Mouse (Mus musculus): ENCODE measurements around the gene Il1r2.

Il1r2 gene

DNA sequence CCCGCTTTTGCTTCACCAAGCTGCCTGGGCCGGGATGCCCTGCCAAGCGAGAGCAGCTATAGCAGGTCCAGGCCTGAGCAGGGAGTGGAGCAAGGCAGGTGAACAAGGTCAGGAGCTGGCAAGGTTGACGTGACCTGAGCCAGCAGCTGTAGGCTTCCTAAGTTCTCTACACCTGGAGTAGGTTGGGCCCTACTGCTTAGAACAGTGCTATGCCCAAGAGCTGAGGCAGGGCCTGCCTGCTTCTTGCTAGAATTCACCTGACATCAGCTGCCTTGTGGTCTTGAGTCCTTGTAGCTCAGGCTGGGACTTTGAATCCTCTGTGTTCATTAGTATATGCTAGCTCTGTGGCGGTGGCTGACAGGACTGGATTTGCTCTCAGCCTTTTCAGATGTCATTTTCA, at the start of gene Il1r2:
Gene Il1r2 (plus strand): TSS at position 301 of the 400 bp plus-strand sequence.
- no peak for ATAC-seq (ENCODE audit: low TSS enrichment)

DNA sequence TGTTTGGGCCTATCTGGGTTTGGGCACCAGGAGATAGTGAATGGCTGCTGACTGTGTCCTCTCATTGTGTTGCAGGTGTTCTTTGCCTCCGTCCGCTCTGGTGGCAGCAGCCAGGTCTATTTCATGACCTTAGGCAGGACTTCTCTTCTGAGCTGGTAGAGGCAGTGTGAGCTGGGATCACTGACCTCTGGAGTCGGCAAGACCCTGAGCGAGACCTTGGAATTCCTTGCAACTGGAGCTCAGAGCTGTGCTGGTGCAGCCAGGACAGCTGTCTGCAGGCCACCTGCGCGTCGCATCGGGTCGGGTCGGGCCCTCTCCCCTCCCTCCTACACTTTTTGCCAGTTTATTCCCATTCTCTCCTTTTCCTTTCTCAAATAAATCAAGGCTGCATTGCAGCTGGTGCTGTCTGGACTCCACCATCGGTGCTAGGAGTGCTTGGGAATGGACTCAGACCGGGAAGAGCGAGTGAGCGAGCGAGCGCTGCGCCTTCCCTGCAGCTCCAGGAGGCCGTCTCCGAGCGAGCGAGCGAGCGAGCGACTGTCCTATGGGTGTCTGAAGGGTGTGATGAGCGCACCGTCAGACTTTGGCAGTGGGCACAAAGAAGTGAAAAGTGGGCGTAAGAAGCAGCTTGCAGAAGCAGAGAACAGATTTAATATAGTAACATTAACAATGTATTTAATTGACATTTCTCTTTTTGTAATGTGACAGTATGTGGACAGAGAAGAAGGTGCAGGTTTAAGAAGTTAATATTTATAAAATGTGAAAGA, 49.1 kb upstream of the Il1r2 start:
- ATAC-seq (ENCODE audit: low TSS enrichment): peak; percentile 84

DNA sequence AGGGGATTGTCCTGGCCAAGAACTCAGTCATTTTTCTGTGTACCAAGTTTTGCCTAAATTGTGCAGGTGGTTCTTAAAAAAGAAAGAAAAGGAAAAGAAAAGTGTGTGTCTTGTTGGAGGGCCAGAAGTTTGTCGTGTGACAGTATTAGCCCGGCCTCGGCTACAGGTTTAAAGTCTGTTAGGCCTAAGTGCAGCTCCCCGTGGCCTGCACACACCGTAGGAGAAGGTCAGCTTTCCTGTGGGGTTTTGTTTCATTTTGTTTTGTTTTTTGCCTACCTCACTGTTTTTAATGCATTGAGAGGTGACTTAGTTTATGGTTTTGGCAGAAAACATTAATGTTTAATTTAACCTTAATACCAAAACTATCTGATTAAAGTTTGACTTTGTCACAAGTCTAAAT, 48.5 kb upstream of the Il1r2 start:
- no peak for ATAC-seq (ENCODE audit: low TSS enrichment)

DNA sequence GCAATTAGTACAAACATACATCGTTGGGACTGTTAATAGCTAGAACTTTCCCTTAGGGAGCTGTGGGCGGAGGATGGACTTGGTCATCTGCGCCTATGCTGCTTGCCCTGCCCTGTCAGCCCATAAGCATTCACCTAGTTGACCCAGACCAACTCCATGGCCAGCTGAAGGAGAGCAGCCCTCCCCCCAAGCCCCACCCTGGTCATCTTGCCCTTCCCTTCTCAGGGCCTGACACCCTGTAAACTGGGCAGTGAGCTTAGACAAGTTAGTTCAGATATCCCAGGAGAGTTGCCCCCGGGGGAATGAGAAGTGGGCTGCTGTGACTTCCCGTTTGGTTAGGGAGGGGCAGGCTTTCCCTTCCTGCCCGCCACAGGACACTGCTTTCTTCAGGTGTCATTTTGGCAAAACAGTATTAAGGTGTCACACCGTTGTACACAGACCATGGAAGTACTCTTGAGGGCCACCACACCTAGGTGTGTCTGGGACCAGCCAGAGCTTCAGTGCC, 46.7 kb upstream of the Il1r2 start:
- ATAC-seq (ENCODE audit: low TSS enrichment): no peak

DNA sequence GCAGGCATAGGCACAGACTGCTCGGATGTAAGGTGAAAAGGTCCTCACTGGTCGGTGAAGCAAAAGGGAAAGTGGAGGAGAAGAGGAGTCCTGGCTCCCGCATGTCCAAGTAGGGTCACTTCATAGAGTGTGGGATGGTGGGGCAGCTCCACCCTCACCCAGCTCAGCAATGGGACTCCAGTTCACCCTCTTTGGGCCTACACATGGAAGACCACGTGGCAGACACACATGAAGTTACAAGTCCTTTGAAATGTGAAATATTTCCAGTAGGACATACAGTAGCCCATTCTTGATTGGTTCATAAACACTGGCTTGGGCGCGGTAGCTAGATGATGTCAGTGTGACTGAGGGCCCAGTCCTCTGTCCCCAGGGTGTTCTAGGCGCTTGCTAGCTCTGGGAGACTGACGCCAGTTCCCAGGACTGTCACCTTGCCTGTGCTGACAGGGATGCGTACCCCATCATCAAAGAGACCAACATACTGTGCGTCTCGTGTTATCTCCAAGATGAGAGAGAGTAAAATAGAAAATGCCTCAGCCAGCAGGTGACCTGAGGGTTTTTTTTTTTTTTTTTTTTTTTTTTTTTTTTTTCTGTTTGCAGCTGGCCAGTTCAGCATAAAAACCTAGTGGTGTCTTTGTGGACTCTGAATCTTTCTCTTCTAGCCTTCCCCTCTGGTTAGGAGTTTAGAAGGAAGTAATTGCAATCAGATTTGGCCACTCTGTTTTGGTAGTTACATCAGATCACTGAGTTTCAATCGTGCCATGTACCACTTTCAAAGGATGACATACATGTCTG, 45.5 kb upstream of the Il1r2 start:
- no peak for ATAC-seq (ENCODE audit: low TSS enrichment)

DNA sequence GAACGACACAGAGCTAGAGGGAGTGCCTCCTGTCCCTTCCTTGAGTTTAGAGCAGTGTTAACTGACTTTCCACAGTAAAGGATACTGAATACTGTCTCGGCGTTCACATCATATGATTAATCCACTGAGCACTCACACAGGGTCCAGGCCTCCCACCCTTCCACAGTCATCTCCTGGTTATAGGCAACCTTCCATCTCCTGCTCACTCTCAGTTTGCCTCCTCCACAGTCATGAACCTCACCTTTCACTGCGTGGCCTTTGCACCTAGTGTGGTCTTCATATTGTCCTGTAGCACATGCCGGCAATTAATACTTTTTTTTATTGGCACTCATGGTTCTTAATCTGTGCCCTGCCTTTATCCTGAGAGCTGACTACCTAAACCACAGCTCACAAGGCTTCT, 44.3 kb upstream of the Il1r2 start:
- ATAC-seq (ENCODE audit: low TSS enrichment): no peak

DNA sequence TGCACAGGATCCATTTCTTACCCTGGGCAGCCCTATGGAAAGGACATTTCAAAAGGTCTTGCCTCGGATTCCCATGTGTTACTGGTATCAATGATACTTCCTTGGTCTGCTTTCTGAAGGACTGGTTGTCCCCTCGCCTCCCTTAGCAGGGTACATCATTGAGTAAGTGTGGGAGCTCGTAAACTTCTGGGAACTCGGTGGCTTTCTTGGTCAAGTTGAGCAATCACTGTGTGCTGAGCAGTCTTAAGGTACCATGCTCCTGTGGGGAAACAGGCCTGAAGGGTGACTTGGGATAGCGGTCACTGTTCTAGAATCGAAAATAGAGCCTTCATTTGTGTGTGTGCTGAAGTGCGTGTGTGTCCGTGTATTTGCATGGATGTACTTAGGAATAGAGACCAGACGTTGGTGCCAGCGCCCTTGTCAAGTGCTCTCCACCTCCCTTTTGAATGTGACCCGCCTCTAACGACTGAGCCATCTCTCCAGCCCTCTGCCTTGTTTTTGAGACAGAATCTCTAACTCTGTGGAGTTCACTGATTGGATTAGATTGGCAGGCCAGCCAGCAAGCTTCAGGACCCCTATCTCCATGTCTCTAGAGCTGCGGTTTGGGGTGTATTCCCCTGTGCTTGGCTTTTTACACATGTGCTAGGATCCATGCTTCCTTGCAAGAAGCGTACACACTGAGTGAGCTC, 43.4 kb upstream of the Il1r2 start:
- ATAC-seq (ENCODE audit: low TSS enrichment): no peak

DNA sequence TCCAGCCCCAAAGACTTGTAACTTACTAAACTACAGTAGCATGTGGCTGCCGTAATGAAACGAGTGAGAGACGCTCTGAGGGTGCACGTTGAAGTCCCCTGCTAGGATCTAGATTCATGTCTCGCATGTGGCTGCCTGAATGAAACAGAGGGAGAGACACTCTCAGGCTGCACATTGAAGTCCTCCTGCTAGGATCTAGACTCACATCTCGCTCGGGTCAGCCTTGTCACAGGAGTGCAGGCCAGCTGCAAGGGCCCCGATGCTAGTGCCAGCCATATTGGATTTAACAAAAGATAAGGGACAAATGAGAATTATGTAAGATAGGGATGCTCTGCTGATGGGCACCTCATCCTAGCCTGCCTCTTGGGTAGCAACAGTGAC, 42.9 kb upstream of the Il1r2 start:
- no peak for ATAC-seq (ENCODE audit: low TSS enrichment)

DNA sequence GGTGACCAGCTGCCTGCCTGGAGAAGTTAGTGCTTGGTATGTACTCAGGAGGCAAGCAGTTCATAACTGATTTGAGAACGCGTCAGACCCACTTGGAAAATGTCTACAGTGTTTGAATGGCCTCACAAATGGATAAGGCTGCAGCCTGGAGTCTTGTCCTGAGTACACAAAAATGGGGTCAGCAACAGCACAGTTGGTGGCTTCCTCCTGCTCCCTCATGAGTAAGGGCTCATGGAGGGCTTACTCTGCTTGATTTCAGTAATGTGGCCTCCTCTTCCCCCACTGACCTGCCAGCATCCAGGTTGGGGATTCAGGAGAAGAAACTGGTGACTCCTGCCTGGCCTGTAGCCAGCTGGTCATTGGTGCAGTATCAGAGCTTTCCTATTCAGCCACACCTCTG, 42.3 kb upstream of the Il1r2 start:
- ATAC-seq (ENCODE audit: low TSS enrichment): no peak

DNA sequence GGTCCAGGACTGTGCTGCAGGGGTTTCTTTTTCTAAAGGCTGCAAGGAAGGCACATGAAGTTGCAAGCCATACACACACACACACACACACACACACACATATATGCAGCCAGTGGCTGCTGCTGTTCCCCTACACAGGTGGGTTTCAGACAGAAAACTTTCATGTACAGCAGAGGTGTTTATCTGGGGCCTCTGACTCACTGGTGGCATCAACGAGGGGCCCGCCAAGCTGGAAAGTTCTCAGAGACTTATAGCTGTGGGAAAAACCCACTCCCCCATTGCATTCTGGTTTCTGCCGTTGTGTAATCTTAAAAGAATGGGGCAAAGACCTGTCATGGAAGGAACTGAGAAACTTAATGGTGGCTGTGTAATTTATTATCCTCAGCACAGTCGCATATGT, 40.6 kb upstream of the Il1r2 start:
- no peak for ATAC-seq (ENCODE audit: low TSS enrichment)

DNA sequence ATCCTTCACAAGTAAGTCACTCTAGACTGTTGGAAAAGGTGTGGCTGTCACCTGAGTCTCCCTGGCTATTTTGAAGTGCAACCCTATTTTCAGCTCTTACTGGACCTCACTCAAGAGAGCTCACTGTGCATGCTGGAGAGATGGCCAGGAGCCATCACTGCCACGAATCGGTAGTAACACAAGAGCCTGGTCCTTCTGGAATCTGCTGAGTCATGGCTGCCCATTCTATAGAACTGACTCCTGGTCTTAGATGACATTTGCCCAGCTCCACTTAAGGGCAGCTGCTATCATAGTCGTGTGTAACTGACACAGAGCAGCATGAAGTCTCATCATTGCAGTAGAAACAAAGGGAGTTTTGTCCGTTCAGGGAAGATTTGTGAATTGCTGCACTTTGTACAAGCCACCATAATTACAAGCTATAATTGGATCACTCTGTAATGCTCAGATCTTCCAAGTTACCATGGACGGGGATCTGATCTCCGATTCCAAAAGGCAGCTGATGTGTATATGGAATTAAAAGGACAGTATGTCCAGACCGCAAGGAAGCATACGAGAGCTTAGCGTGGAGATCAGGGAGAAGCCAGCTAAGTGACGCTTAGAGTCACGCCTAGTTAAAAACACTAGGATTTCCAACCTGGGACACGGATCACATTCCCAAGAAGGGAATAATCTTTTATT, 40.0 kb upstream of the Il1r2 start:
- ATAC-seq (ENCODE audit: low TSS enrichment): peak; percentile 62

DNA sequence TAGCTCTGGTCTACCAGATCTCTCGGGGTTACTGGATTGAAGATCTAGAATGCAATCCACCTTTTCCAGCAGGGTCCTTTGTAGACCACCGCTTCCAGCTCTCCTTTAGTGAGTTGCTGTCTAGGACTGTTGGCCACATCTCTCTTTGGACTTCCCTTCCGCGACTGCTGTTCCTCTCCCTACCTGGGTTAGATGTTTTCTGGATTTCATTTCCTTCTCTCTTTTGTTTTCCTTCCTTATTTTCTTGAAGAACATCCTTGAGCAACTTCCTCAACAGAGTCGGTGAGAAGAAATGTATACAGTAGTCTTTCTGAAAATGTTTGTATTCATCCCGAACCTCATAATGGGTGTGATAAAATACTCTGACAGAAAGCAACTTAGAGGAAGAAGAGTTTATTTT, 36.0 kb upstream of the Il1r2 start:
- no peak for ATAC-seq (ENCODE audit: low TSS enrichment)

DNA sequence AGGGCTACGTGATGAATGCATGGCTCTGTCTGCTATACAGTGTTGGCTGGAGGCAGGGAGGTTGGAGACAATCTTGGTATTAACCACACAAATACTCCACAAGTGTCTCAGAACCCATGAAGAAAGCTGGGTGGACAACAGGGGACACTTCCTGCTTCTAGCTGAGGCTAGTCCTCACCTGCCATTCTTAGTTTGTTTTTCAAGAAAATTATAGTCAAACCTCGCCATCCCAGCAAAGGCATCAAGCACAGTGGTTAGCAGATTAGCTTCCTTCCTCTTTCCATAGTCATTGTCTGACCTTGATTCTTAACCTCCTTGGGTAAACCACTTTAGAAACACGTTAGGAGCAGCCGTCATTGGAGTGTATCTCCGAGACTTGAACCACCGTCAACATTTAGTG, 28.2 kb upstream of the Il1r2 start:
- no peak for ATAC-seq (ENCODE audit: low TSS enrichment)

DNA sequence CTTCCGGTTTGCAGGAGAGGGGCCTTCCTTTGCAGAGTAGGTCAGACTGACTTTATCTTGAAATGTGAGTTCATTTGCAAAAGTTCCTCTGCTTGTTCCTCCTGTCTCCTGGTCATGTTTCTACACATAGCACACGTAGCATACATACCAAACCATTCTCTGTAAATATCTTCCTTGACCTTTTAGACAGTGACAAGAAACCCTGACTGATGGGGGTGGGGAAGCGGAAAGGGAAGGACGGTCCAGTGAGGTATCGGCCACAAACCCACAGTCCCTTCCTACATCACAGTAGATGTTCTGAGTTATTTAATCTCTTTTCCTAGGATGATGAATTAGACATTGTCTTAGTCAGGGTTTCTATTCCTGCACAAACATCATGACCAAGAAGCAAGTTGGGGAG, 27.3 kb upstream of the Il1r2 start:
- ATAC-seq (ENCODE audit: low TSS enrichment): no peak

DNA sequence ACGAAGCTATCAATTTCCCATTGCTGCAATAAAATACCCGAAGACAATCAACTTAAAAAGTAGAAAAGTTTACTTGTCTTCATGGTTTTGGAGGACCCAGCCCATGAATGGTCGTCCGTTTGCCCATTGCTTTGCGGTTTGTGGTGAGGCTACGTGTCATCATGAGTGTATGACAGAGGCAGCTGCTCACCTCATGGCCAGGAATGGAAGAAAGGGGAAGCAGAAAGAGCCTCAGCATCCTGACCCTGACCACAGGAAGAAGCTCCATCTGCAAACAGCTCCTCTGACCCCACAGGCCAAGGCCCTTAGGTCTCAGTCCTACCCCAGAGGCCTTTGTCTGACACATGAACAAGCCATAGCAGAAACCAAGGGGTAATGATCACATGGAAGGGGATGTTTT, 22.7 kb upstream of the Il1r2 start:
- no peak for ATAC-seq (ENCODE audit: low TSS enrichment)

DNA sequence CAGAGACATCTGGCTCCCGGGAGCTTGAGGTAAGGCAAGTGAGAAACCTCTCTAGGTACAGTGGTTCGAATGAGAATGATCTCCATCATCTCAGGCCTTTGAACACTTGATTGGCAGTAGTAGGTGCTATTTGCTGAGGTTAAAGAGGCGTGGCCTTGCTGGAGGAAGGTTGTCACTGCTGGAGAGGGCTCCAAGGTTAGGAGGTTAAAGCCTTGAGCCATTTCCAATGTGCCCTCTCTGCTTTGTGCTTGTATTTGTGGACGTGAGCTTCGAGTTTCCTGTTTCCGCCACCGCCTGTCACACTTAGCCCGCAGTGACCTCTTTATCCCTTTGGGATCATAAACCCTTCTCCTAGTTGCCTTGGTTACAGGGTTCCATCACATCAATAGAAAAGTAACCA, 21.7 kb upstream of the Il1r2 start:
- ATAC-seq (ENCODE audit: low TSS enrichment): no peak

DNA sequence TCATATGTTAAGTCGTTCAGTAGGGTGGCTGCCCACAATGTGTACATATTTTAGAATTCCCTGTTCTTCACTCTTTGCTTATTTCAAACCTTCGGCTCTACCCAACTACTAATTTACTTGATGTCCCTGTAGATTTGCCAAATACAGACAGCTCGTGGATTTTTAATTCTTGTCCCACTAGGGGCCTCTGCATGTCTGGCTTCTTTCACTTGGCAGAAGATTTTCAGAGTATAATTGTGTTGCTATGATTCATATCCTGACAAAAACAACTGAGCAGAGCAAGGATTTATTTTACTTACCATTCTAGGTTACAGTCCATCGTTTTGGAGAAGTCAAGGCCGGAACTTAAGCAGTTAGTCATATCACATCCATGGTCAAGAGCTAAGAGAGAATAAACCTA, 20.8 kb upstream of the Il1r2 start:
- ATAC-seq (ENCODE audit: low TSS enrichment): peak; percentile 24

DNA sequence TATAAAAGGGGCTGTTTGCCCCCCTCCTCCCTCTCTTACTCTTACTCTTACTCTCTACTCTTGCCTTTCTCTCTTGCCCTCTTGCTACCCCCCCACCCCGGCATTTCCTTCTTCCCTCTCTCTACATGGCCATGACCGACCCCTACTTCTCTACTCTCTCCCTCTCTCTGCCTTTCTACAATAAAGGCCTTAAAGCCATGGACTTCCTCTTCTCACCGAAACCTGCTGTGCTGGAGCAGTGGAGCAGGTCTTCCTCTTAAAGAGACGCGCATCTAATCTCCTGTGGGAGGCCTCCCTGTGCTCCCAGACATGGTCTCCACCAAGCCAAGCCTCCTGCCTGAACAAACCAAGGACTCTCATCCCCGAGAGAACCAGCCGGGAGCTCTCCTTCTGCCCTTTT, 18.8 kb upstream of the Il1r2 start:
- no peak for ATAC-seq (ENCODE audit: low TSS enrichment)

DNA sequence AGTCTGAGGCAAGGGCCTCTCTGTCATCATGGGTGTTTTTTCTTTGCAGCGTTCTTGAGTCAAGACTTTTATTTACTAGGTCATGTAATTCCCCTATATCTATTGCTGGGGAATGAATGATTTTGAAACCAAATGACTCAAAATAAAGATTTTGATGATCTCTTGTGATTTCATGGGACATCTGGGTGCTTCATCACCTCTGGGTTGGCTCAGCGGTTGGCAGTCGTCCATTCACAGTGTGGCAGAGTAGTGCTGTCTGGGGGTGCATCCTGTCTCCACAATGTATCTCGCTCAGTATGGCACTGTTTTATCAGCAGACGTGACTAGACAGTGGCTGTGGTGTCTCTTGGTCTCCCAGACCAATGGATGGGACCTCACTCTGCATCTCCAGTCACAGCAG, 17.9 kb upstream of the Il1r2 start:
- ATAC-seq (ENCODE audit: low TSS enrichment): peak; percentile 76

DNA sequence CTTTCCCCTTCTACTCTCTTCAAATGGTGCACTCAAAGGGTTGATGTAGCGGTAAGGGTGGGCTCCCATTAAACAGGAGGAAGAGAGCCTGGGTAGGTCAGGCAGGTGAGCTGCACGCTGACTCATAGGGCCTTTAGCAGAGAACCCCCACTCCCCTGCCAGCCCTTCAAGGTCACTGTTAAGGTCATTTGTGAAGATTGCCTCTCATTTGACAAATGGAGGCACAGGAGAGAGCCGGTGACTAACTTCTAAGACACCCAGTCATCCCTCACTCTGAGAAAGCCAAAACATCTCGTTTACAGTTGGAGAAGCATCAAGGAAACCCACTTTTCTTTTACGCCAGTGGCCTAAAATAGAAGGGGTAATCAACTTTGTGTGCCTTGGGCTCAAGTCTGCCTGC, 16.5 kb upstream of the Il1r2 start:
- ATAC-seq (ENCODE audit: low TSS enrichment): no peak

DNA sequence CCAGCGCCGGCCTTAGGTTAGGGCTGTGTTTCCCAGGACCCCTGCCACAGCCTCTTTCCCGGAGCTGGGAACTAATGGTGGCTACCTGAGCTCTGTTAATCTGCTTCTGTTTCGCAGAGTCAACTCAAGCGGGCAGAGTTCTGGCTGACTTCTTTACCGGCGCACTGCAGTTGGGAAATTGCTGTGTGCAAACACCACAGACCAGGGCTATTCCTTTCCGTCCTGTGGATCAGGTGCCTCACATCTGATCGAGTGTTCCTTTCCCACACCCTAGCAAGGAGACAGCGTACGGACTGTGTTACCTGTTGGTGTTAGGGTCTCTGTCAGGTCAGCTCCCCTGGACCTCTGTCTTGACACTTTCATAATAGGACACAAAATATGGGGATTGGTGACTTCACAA, 15.9 kb upstream of the Il1r2 start:
- no peak for ATAC-seq (ENCODE audit: low TSS enrichment)

DNA sequence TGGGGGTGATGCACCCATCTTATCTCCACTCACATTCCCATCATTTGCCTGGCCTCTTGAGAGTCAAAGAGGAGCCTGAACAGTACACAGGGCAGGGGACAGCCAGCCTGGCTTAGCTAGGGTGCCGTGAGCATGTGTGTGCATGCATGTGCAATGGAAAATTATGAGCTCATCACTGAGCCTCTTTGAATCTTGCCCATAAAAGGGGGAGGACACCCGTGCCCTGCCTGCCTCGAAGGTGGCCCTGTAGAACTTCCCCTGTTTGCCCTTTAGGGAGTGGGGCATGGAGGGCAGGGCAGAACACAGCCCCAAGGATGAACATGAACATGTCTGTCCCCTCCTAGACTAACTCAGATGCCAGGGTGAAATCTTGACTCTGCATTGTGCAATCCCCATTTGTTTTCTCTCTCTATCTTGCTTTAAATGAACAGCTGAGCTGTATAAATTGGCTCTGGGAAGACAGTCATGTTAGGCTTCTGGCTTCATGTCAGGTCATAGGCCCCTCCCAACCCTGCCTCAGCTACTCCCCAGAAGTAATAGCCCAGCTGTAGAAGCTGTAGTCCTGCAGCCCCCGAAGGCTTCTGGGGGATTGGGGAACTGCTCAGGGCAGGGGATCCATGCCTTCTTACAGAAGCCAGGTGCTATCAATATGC, 14.6 kb upstream of the Il1r2 start:
- no peak for ATAC-seq (ENCODE audit: low TSS enrichment)
